9 mouse cellular contexts compared by ENCODE assay signal in the genomic region with DNA sequence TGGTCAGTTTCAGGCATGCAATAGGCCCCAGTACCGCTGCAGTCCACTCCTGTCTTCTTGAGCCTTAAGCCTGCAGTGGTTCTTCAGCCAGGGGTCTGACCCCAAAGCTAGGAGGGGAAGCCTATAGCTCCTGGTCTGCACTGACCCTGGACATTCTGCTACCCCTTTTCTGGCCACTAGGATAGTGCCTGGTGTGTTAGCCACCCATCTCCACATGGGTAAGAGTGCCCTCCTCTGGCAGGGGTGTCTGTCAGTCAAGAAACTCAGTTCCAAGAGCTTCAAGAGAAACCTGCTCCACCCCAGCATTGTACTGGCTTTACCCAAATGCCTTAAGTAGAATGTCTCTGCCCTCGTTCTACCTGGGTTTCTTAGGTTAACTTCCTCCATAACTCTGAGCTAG. TPM values are rescaled to one million over a fixed set of nuclear protein-coding genes. Genes with fewer than 3 reads are reported as not detected.
DNase-seq lines count a peak whose midpoint lies in the region; ATAC-seq lines count a peak whose summit lies in the region.
"Had no signal": no experiment of that assay in that cellular context is flagged by ENCODE, and none has a peak within 500 bp of the region (broad histone marks: within the 10 kb centered on the region; RNA-seq: fewer than 3 reads in every experiment).

No protein-coding gene starts in this region.

- no peak for ATAC-seq in frontal cortex, adult (ENCODE audit: low TSS enrichment)
- ATAC-seq: midbrain, embryonic 15.5 days had no signal

- DNase-seq in heart, adult 11 months: peak; percentile 90
- no peak for DNase-seq in heart, adult 9 months (ENCODE audit: low spot score in 2 of 2)
- peak; percentile 55 for DNase-seq in right cerebral cortex, postnatal 14 days
- no peak for DNase-seq in right cerebral cortex, postnatal 36 days (ENCODE audit: low spot score in 2 of 2)
- peak; percentile 53 for DNase-seq in heart, postnatal 4 days
- DNase-seq in spleen, postnatal 4 days (ENCODE audit: low spot score in 2 of 2): peak; percentile 41 to 74
- DNase-seq in yolk sac, embryonic 10.5 days (ENCODE audit: low spot score): no peak

RNA-seq across cellular contexts. Expression of gene Pdhb, which starts 11.0 kb away (rescaled TPM):
- total RNA-seq in heart, postnatal 4 days (2021): 100 to 1,000 TPM; 617 to 634 TPM

RNA-seq across cellular contexts. Expression of gene Kctd6, which starts 52.2 kb away (rescaled TPM):
- total RNA-seq in heart, postnatal 4 days (2021): 10 to 100 TPM; 13.2 to 14.1 TPM

Comparison
In these comparisons a context has a peak if more than half of its experiments do, and no peak if none do; other contexts are left out.
1. DNase-seq: peak in heart, adult 11 months (single experiment), right cerebral cortex, postnatal 14 days (single experiment), heart, postnatal 4 days (single experiment) and spleen, postnatal 4 days (2 of 2); none in heart, adult 9 months (0 of 2), right cerebral cortex, postnatal 36 days (0 of 2) and yolk sac, embryonic 10.5 days (single experiment).